Mouse (Mus musculus) NIH3T3 (cell line): ENCODE measurements around the gene Dppa2.

Source experiments
- DNase-seq: peaks from one replicate; pipeline ENCODE4 v3.0.0-alpha.2; 2012; ENCODE audit warnings: low read depth

Gene Dppa2

DNA sequence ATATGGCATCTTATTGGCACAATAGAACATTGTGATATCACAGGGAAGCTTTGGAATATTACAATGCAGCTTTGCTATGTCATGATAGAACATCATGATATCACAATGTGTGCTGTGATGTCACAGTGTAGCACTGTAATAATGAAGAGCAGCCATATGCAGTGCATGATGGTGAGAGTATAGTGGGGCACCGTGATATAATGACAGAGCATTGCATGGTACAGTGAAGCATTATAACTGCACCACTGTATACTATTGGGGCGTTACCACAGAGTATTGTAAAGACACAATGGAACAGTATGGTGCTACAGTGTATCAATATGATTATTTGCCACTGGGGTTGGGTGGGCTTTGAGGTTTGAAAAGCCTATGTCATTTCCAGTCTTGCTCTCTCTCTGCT, 40.5 kb downstream of the Dppa2 start:
- no peak for DNase-seq

DNA sequence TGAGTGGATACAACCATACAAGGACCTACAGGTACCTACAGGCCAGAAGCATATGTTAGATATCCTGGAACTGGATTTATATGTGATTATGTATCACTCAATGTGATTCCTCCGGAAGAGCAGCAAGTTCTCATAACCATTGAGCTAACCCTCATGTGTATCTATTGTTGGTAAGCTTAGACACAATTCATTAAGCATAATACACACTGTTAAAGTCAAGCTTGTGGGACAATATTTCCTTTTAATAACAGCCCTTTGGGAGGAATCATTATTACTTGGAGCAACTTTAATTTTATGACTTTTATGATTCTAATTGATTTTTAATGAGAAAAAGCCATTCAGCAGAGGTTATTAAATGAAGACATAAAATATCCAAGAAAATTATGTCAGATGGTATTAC, 43.5 kb downstream of the Dppa2 start:
- DNase-seq: no peak

DNA sequence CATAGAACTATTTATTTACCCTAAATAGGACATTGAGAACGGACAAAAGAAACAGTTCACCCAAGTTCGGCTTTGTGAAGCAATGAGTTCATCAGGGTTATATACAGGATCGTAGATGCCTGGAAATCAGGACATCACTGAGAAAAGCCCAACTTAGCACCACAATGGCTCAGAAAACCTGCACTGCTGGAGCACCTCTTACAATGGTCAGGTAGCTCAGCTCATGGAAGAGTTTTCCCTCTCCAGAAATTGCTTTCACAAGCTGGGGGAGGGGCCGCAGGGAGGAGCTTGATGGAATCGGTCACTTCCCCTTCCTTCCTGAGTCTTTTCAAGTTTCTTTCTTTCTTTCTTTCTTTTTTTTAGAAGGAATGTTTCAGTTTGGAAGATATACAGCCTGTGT, 52.0 kb downstream of the Dppa2 start:
- DNase-seq: no peak

DNA sequence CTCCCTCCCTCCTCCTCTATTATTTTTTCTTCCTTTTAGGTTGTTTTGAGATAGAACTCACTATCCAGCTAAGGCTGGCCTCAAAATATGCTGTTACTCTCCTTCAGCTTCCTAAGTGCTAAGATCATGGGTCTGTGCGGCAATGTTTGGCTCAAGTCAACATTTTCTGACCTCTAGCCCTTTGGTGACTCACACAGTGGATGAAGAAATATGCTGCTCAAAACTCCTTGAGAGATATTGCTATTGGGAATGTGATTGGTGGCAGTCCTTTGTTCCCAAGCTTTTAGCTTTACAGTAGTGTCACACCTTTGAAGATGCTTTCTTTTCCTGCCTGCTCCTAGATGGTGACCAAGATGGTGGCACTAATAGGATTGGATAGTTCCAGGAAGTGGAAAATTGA, 52.7 kb downstream of the Dppa2 start:
- DNase-seq: peak; percentile 16

DNA sequence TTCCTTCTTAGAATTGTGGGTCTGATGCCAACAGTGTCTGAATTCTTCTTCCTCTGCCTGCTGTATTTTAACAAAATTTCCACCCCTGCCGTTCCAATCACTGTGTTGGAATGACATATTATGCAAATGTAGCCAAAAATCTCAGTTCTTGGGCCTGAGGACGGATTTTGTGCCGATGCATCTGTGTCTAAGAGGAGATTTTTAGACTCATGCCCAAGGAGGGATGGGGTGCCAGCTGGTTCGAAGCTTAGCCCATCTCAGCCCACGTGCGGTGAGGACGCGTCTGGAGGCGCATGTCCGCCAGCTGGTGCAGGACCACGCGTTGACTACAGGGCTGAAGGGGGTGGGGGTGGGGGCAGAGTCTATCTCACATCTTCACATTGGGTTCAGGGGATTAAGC, 57.2 kb downstream of the Dppa2 start:
- no peak for DNase-seq

DNA sequence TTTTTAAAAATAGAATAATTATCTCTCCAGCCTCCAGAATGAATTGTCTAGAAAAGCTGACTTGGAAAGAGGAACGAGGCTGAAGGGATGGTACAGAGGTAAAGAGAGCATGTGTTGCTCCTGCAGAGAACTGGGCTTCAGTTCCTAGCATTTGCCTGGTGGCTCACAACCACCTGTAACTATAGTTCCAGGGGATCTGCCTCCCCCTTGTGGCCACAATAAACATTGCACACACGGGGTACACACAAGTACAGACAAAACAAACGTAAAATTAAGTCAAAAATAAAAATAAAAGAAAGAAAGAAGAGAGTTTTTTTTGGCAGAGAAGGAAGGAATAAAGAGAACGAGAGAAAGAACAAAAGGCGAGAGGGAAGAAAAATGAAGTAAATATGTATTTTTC, 63.1 kb downstream of the Dppa2 start:
- peak; percentile 2 for DNase-seq

DNA sequence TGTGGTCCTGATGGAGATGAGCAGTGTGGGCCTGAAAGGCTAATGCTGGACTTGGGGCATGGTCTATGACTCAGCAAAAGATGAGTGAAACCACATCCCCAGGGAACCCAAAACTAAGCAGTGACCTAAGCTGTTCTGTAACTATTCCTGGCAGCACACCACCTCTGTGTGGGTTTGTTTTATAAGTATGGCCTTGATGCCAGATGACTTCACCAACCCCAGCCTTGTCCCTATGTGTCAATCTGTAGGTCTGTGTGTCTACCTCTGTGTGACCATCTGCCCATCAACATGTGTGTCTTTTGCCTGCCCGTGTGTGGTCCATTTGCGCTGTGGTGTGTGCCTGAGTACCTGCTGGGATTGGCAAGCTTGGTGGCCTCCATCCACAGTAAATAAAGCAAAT, 64.4 kb downstream of the Dppa2 start:
- DNase-seq: no peak
